In genomic region chr4:107084858-107085257, GRCm38 (mm10) we compare ENCODE assay signal across 8 mouse cellular contexts. TPM values are rescaled to one million over a fixed set of nuclear protein-coding genes. Genes with fewer than 3 reads are reported as not detected.
DNase-seq lines count a peak whose midpoint lies in the region; ATAC-seq and TF ChIP-seq lines count a peak whose summit lies in the region.

No protein-coding gene starts in this region.

- no peak for TF ChIP-seq CTCF in testis, adult 2 months (IDR thresholded peaks at IDR 0.05; ENCODE audit: control insufficient read depth, insufficient read depth, insufficient replicate concordance, low read depth, low read length)

- ATAC-seq in limb, embryonic 14.5 days (ENCODE audit: low FRiP score, low read depth): 0 out of 2 replicates have a peak, but pooled peaks have one; percentile 12

- no peaks in the 10 kb centered on the region for H3K9me3 ChIP-seq in limb, embryonic 14.5 days (ENCODE audit: control insufficient read depth, low read length)

- H3K4me1 ChIP-seq in testis, adult 2 months (ENCODE audit: control insufficient read depth, insufficient read depth, low read length): peaks cover 3% of the 10 kb centered on the region
- H3K4me1 ChIP-seq in limb, embryonic 14.5 days (ENCODE audit: control insufficient read depth, insufficient read depth, low read length): peaks cover 8% of the 10 kb centered on the region; the same call in 1 of the 2 replicates

- peak overlapping the region; percentile 35 for H3K4me3 ChIP-seq in testis, adult 2 months (ENCODE audit: control insufficient read depth, low read depth, low read length)
- no peak overlapping the region for H3K4me3 ChIP-seq in limb, embryonic 14.5 days (replicated peaks; ENCODE audit: low read length)

- TF ChIP-seq POLR2A in testis, adult 2 months (IDR thresholded peaks at IDR 0.05; ENCODE audit: control insufficient read depth, low read depth, low read length): no peak
- no peak for TF ChIP-seq POLR2A in limb, embryonic 14.5 days (IDR thresholded peaks at IDR 0.05; ENCODE audit: borderline replicate concordance, extremely low read depth, insufficient read depth, insufficient read length)

- no peak overlapping the region for H3K9ac ChIP-seq in limb, embryonic 14.5 days (ENCODE audit: low read depth, low read length, severe bottlenecking)

- DNase-seq in testis, postnatal 14 days (ENCODE audit: low spot score): no peak
- peak; percentile 71 to 82 for DNase-seq in frontal cortex, postnatal 36 days (ENCODE audit: low spot score in 2 of 2)
- peak; percentile 83 for DNase-seq in kidney, postnatal 14 days
- no peak for DNase-seq in limb, embryonic 14.5 days (ENCODE audit: low spot score)
- DNase-seq in right cerebral cortex, postnatal 14 days: peak; percentile 76
- DNase-seq in thymus, postnatal 25 days: no peak
- no peak for DNase-seq in Muller cell, postnatal 12 days (ENCODE audit: inconsistent ontology term)

- no peak overlapping the region for H3K27ac ChIP-seq in testis, adult 2 months (ENCODE audit: control insufficient read depth, insufficient read depth, low read depth, low read length)
- H3K27ac ChIP-seq in limb, embryonic 14.5 days (replicated peaks; ENCODE audit: low read depth, low read length): 0 out of 2 replicates have a peak overlapping the region, but pooled peaks have one; percentile 3

- no peaks in the 10 kb centered on the region for H3K27me3 ChIP-seq in testis, adult 2 months (ENCODE audit: control insufficient read depth, insufficient read depth, low read length)
- H3K27me3 ChIP-seq in limb, embryonic 14.5 days (ENCODE audit: control insufficient read depth, insufficient read depth, low read length): no peaks in the 10 kb centered on the region

- WGBS in limb, embryonic 14.5 days: 21% methylated on average over 6 of the region's 6 CpGs

- H3K4me2 ChIP-seq in limb, embryonic 14.5 days (replicated peaks; ENCODE audit: low read depth, low read length, severe bottlenecking): no peak overlapping the region

- no peaks in the 10 kb centered on the region for H3K36me3 ChIP-seq in testis, adult 2 months (ENCODE audit: control insufficient read depth, insufficient read depth, low read length)
- no peaks in the 10 kb centered on the region for H3K36me3 ChIP-seq in limb, embryonic 14.5 days (ENCODE audit: control insufficient read depth, insufficient read depth, low read length)

RNA-seq across cellular contexts. Expression of gene Cdcp2, which starts 11.8 kb away (rescaled TPM):
- polyA plus RNA-seq in testis, adult 2 months (2012; rRNA removed): not detected in 2 replicates
- 0.04 and 0.14 TPM in 2 replicates for polyA plus RNA-seq in limb, embryonic 14.5 days (2012; rRNA removed)
- polyA plus RNA-seq in limb, embryonic 14.5 days (2014; fragmentation: Nextera tagmentation; extraction: Ambion mirVana): not detected in 2 replicates

RNA-seq across cellular contexts. Expression of gene Cyb5rl, which starts 18.1 kb away (rescaled TPM):
- polyA plus RNA-seq in testis, adult 2 months (2012; rRNA removed): 5.7 and 7.2 TPM in 2 replicates
- polyA plus RNA-seq in limb, embryonic 14.5 days (2012; rRNA removed): 8.5 and 10.0 TPM in 2 replicates
- 5.4 and 7.3 TPM in 2 replicates for polyA plus RNA-seq in limb, embryonic 14.5 days (2014; fragmentation: Nextera tagmentation; extraction: Ambion mirVana)

RNA-seq across cellular contexts. Expression of gene Mrpl37, which starts 18.2 kb away (rescaled TPM):
- 73.8 and 74.4 TPM in 2 replicates for polyA plus RNA-seq in testis, adult 2 months (2012; rRNA removed)
- 105 and 114 TPM in 2 replicates for polyA plus RNA-seq in limb, embryonic 14.5 days (2012; rRNA removed)
- polyA plus RNA-seq in limb, embryonic 14.5 days (2014; fragmentation: Nextera tagmentation; extraction: Ambion mirVana): 102 and 104 TPM in 2 replicates

Comparison
In these comparisons a context has a peak if more than half of its experiments do, and no peak if none do; other contexts are left out.
1. DNase-seq: peak in frontal cortex, postnatal 36 days (2 of 2), kidney, postnatal 14 days (single experiment) and right cerebral cortex, postnatal 14 days (single experiment); none in testis, postnatal 14 days (single experiment), limb, embryonic 14.5 days (single experiment), thymus, postnatal 25 days (single experiment) and Muller cell, postnatal 12 days (single experiment).